Mouse (Mus musculus) ES-Bruce4 (cell line): ENCODE data around the gene Elovl2.

Source experiments
- EP300 ChIP-seq: IDR thresholded peaks from 2 replicates; pipeline ENCODE4 v1.6.1; 2011; ENCODE audit warnings: low read depth, low read length; ENCODE audit not compliant: insufficient read depth
- POLR2A ChIP-seq: IDR thresholded peaks from one replicate; pipeline ENCODE4 v1.8.1; 2011; ENCODE audit warnings: low read length; ENCODE audit not compliant: insufficient read depth

- TF ChIP-seq EP300 (no peak), POLR2A (no peak)
These were observed 24.2 kb upstream of the Elovl2 start for GRCm38 (mm10) chr13:41244306-41244830.
